Mouse (Mus musculus): Measurements from ENCODE around the gene Mag.
A peak's percentile ranks its signal among the peaks of the same experiment; 100 is the strongest.

The Mag gene

DNA sequence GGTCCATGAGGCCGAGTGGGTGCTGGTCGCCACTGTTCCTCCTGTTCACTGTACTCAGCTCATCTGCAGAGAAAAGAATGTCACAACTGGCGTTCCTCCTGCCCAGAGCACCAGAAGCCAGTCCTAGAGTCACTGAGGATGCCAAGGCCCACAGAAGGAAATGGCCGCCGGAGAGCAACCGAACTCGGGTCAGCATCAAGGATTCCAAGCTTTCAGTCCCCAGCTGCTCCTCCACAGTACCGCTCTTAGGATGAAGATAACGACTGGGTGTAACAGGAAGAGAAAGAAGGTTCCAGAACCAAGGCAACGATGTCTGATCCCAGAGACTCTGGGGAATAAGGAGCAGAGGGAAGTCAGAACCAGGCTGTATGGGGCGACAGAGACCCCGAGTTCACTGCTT, 53.2 kb downstream of the Mag start, which contains the start of gene Ffar1:
Gene Ffar1, minus strand, starts transcription at position 101 of the 400 bp plus-strand sequence.
- no peak for DNase-seq

DNA sequence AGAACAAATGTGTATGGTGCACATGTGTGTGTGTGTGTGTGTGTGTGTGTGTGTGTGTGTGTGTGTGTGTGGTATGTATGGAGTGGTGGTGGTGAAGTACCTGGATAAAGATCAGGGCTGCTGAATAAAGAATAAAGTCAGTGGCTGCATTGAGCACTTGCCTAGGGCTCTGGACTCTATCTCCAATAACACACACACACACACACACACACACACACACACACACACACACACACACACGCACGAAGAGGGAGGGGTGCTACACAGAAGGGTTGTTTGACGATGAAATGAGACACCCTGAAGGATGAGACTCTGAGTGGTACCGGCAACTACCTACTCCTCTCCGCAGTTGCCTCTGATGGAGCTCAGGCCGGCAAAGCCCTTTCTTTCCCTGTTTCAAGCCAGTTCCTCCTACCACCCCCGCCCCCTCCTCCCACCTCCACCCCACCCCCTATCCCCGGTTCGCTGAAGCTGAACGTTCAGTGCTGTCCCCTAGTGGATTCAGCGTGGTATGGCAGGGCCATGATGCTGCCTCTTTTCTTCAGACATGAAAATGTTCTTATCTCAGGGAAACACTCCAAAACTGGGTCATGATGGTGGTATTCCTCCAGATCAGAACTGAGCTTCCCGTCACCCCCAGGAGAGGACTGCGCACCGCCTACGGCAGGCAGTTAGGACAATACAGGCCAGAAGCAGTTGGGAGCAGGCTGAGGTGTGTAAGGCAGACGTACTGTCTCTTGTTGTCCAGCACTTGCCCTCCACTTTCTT, 54.9 kb downstream of the Mag start:
- DNase-seq: no peak

GRCm38 (mm10) chr7:30859290-30859634, 55.4 kb downstream of the Mag start:
- DNase-seq: peak; percentile 62

- DNase-seq: no peak
Observed at GRCm38 (mm10) chr7:30857746-30858145, 56.9 kb downstream of the Mag start.

- DNase-seq: no peak
Observed at GRCm38 (mm10) chr7:30856078-30856477, 58.6 kb downstream of the Mag start, which contains the start of gene Ffar3. Gene Ffar3, minus strand, starts transcription at chr7:30856178.

DNA sequence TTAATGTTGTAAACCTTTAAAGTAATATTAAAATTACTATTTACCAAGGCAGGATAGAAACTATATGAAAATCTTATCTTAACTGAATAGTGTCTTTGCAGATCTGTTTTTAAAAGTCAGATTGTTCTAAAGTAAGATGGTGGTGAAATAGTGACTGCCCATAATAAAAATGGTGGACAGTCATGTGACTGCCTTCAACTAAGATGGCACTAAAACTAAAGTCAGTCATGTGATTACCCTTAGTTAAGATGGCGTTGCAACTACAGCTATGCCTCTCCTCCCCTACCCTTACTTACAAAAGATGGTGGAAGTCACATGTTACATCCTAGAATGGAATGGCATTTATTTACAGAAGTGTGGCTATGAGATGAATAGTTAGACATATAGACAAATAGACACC, 63.3 kb downstream of the Mag start:
- DNase-seq: no peak
